Mouse (Mus musculus) induced T-regulatory cell, adult 2 months (primary cell): ENCODE data around the gene Defb5.
"Not testable (repeated sequence)": the region's sequence is repeated elsewhere in the genome, so short reads cannot be mapped to it uniquely, and the experiment has no call there.

Experiments used
- DNase-seq: peaks from one replicate; pipeline ENCODE4 v3.0.0-alpha.2; 2012; ENCODE audit warnings: low read depth

The Defb5 gene

GRCm38 (mm10) chr8:19247280-19247679 is at the start of gene Defb5:
Gene Defb5 (plus strand): TSS chr8:19247580.
- no peak for DNase-seq

- DNase-seq, result no peak
These were observed 22.2 kb upstream of the Defb5 start, which contains the start of gene Defb6 for GRCm38 (mm10) chr8:19225161-19225560. Gene Defb6 (plus strand): TSS chr8:19225478.

DNA sequence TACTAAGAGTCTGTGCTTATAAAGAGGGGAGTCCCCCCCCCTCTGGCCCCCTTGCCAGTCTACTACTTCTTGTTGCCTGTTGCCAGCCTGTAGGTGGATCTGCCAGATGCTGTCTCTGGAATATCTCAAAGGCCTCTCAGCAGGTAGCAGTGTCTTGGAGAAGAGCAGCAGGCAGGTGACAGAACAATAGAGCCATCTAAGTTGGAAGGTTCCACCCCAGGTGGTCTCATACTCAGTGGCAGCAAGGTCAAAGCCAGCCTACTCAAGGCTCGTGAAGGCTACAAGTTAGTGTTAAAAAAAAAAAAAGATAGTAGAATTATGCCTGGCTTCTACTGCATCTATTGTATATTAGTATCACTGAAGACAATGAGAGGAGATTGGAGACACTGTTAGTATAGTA is 9.3 kb upstream of the Defb5 start:
- no peak for DNase-seq

DNA sequence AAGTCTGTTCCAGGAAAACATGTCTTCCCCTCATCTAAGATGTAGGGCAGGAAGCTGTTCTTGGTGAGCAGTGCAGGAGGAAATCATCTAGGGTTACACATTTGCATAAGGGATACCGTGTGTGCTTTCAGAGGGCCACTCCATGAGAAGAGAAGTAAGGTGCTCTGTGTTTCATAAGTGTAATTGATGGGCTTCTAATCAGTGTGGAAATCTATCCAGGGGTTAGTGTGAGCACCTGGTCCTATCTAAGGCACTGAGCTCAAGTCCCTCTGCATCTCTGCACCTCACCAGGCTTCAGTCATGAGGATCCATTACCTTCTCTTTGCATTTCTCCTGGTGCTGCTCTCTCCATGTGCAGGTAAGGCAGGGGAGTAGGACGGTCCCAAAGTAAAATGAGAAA is 7.8 kb upstream of the Defb5 start, which contains the start of gene Defb46:
TSS of gene Defb46 (plus strand) at position 301 of the 400 bp plus-strand sequence.
- DNase-seq, result no peak

GRCm38 (mm10) chr8:19258136-19258535 is 10.8 kb downstream of the Defb5 start:
- no peak for DNase-seq

DNA sequence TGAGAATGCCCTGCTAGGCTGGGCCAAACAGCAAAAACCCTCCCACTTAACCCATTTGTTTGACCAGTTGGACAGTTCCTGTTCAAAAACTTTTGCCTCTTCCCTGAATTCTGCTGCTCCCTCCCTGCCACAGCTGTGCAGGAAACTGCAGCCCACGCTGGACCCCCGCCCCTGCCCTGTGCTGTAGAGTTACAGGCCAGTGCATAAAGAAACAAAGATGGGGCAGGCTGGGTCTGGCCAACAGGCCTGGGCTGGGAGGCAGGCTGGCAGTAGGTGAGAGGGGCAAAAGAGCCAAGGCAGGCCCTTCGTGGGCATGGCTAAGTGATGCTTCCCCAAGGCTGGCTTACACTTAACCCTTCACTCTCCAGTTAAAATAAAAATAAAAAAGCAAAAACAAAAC is 12.3 kb downstream of the Defb5 start:
- no peak for DNase-seq

DNA sequence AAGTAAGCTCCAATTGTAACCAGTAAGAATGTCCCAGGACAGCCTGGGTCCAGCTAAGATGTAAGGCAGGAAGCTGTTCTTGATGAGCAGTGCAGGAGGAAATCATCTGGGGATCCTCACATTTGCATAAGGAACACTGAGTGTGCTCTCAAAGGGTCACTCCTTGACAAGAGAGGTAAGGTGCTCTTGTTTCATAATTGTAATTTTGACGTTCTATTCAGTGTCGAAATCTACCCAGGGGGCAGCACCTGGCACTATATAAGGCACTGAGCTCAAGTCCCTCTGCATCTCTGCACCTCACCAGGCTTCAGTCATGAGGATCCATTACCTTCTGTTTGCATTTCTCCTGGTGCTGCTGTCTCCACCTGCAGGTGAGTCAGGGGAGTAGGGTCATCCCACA is 45.7 kb downstream of the Defb5 start, which contains the start of gene Defb3:
TSS of gene Defb3 (plus strand) at position 301 of the 400 bp plus-strand sequence.
- not testable (repeated sequence) for DNase-seq

DNA sequence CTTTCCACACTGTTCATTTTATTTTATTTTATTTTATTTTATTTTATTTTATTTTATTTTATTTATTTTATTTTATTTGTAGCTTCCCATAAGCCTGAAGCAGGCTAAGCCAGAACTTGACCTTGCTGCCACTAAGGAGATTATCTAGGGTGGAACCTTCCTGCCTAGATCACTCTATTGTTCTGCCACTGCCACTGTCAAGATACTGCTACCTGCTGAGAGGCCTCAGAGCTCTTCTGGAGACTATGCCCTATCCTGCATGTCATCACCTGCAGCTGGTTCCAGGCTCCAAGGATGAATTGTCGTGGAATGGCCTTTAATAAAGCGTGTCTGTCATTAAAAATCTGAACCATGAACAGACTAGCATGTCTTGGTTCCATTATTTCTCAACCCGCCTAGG is 51.0 kb downstream of the Defb5 start:
- DNase-seq, result not testable (repeated sequence)
